Mouse (Mus musculus): Measurements from ENCODE around the gene Cbx8. TPM values are rescaled to one million over a fixed set of nuclear protein-coding genes. Genes with fewer than 3 reads are reported as not detected.
A peak's percentile ranks its signal among the peaks of the same experiment; 100 is the strongest.

Gene Cbx8
- polyA plus RNA-seq, 1 experiment from 2014 or later, result 6.4 TPM

- Histone ChIP-seq H3K27ac (ENCODE audit: low read depth, low read length) (no peak overlapping the region), H3K4me1 (replicated peaks; ENCODE audit: control insufficient read depth, insufficient read depth, low read length) (peaks cover 35% of the 10 kb centered on the region)
- peak; percentile 35 for TF ChIP-seq CTCF (IDR thresholded peaks at IDR 0.05; ENCODE audit: low read depth)
Observed at GRCm38 (mm10) chr11:119083724-119084445, 43.1 kb upstream of the Cbx8 start.

GRCm38 (mm10) chr11:119082638-119083599 is 42.1 kb upstream of the Cbx8 start:
- no peak for TF ChIP-seq CTCF (IDR thresholded peaks at IDR 0.05; ENCODE audit: low read depth)
- Histone ChIP-seq H3K36me3 (ENCODE audit: control insufficient read depth, insufficient read depth) (peaks cover 21% of the 10 kb centered on the region; the same call in 1 of the 2 replicates), H3K27me3 (replicated peaks; ENCODE audit: control insufficient read depth, insufficient read depth, low read length) (no peaks in the 10 kb centered on the region; the same call in 1 of the 2 replicates), H3K27ac (ENCODE audit: low read depth, low read length) (no peak overlapping the region), H3K4me2 (replicated peaks; ENCODE audit: low read depth) (peak overlapping the region; percentile 85), H3K4me3 (ENCODE audit: low read depth, low read length) (no peak overlapping the region; the same call in 1 of the 2 replicates), H3K4me1 (replicated peaks; ENCODE audit: control insufficient read depth, insufficient read depth, low read length) (peaks cover 37% of the 10 kb centered on the region), H3K9ac (ENCODE audit: low read depth, low read length) (no peak overlapping the region), H3K9me3 (ENCODE audit: control insufficient read depth) (no peaks in the 10 kb centered on the region)
- WGBS, result 43% methylated on average over 20 of the region's 20 CpGs
- no peak for ATAC-seq

More at GRCm38 (mm10) chr11:119083724-119084445, 43.1 kb upstream of the Cbx8 start:
- 14% methylated on average over 28 of the region's 28 CpGs for WGBS
- Histone ChIP-seq H3K27me3 (replicated peaks; ENCODE audit: control insufficient read depth, insufficient read depth, low read length) (peaks cover 8% of the 10 kb centered on the region), H3K4me3 (ENCODE audit: low read depth, low read length) (peak overlapping the region; percentile 90), H3K36me3 (ENCODE audit: control insufficient read depth, insufficient read depth) (peaks cover 21% of the 10 kb centered on the region; the same call in 1 of the 2 replicates), H3K9me3 (ENCODE audit: control insufficient read depth) (no peaks in the 10 kb centered on the region), H3K9ac (ENCODE audit: low read depth, low read length) (no peak overlapping the region), H3K4me2 (replicated peaks; ENCODE audit: low read depth) (peak overlapping the region; percentile 85)
- ATAC-seq, result no peak

- peaks cover 30% of the 10 kb centered on the region for H3K4me1 ChIP-seq (replicated peaks; ENCODE audit: control insufficient read depth, insufficient read depth, low read length)
- H3K4me3 ChIP-seq (ENCODE audit: low read depth, low read length), result no peak overlapping the region
- no peak overlapping the region for H3K9ac ChIP-seq (ENCODE audit: low read depth, low read length)
- H3K4me2 ChIP-seq (replicated peaks; ENCODE audit: low read depth), result no peak overlapping the region
- H3K36me3 ChIP-seq (ENCODE audit: control insufficient read depth, insufficient read depth), result peaks cover 21% of the 10 kb centered on the region; the same call in 1 of the 2 replicates
- 53% methylated on average over 21 of the region's 21 CpGs for WGBS
- no peak overlapping the region for H3K27ac ChIP-seq (ENCODE audit: low read depth, low read length)
- TF ChIP-seq CTCF (IDR thresholded peaks at IDR 0.05; ENCODE audit: low read depth), result peak; percentile 80
- no peaks in the 10 kb centered on the region for H3K9me3 ChIP-seq (ENCODE audit: control insufficient read depth)
- ATAC-seq, result no peak
- no peaks in the 10 kb centered on the region for H3K27me3 ChIP-seq (replicated peaks; ENCODE audit: control insufficient read depth, insufficient read depth, low read length)
Observed at GRCm38 (mm10) chr11:119081839-119082637, 41.3 kb upstream of the Cbx8 start.

GRCm38 (mm10) chr11:119081148-119081838 is 40.5 kb upstream of the Cbx8 start:
- Histone ChIP-seq H3K4me3 (ENCODE audit: low read depth, low read length) (no peak overlapping the region), H3K27me3 (replicated peaks; ENCODE audit: control insufficient read depth, insufficient read depth, low read length) (no peaks in the 10 kb centered on the region), H3K9ac (ENCODE audit: low read depth, low read length) (no peak overlapping the region), H3K36me3 (ENCODE audit: control insufficient read depth, insufficient read depth) (peaks cover 21% of the 10 kb centered on the region; the same call in 1 of the 2 replicates), H3K9me3 (ENCODE audit: control insufficient read depth) (no peaks in the 10 kb centered on the region), H3K4me2 (replicated peaks; ENCODE audit: low read depth) (no peak overlapping the region), H3K27ac (ENCODE audit: low read depth, low read length) (0 out of 2 replicates have a peak overlapping the region, but pooled peaks have one; percentile 21), H3K4me1 (replicated peaks; ENCODE audit: control insufficient read depth, insufficient read depth, low read length) (peaks cover 25% of the 10 kb centered on the region; the same call in 1 of the 2 replicates)
- ATAC-seq, result no peak
- WGBS, result 80% methylated on average over 46 of the region's 47 CpGs
- TF ChIP-seq CTCF (IDR thresholded peaks at IDR 0.05; ENCODE audit: low read depth), result no peak

- Histone ChIP-seq H3K27me3 (replicated peaks; ENCODE audit: control insufficient read depth, insufficient read depth, low read length) (no peaks in the 10 kb centered on the region), H3K4me3 (ENCODE audit: low read depth, low read length) (no peak overlapping the region), H3K9me3 (ENCODE audit: control insufficient read depth) (no peaks in the 10 kb centered on the region), H3K27ac (ENCODE audit: low read depth, low read length) (0 out of 2 replicates have a peak overlapping the region, but pooled peaks have one; percentile 21), H3K4me2 (replicated peaks; ENCODE audit: low read depth) (0 out of 2 replicates have a peak overlapping the region, but pooled peaks have one; percentile 3), H3K36me3 (ENCODE audit: control insufficient read depth, insufficient read depth) (peaks cover 21% of the 10 kb centered on the region; the same call in 1 of the 2 replicates), H3K4me1 (replicated peaks; ENCODE audit: control insufficient read depth, insufficient read depth, low read length) (peaks cover 25% of the 10 kb centered on the region; the same call in 1 of the 2 replicates), H3K9ac (ENCODE audit: low read depth, low read length) (no peak overlapping the region)
- WGBS, result 67% methylated on average over 33 of the region's 33 CpGs
- ATAC-seq, result no peak
- no peak for TF ChIP-seq CTCF (IDR thresholded peaks at IDR 0.05; ENCODE audit: low read depth)
Observed at GRCm38 (mm10) chr11:119080461-119081147, 39.8 kb upstream of the Cbx8 start.
